Mouse (Mus musculus): Measurements from ENCODE around the gene Pusl1. TPM values are rescaled to one million over a fixed set of nuclear protein-coding genes. Genes with fewer than 3 reads are reported as not detected.

Gene Pusl1
- 12.9 TPM for polyA plus RNA-seq (2015; fragmentation: Illumina TruSeq; extraction: RNeasy Lipid Tissue Mini Kit (QIAGEN cat#74804); ENCODE audit: insufficient read depth, low replicate concordance)

DNA sequence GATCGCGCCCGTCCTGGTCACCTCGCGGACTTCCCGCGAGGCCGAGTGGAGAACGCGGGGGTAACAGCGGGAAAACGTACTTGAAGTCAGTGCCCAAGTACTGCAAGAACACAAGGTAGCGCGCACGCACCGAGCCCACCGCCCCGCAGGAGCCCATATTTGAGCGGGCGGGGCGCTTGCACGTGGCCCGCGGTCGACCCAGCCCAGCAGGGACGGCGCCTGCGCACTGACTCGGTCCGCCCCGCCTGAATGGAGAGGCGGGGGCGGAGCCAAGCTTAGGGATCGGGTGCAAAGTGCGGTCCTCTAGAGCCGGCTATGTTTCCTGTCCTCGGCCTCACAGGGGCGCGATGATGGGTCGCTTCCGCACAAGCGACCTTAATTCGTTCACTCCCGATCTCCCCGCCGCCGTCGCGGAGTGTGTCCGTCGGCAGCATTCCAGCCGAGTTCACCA lies at the start of gene Pusl1, which contains the start of gene Acap3:
TSS of gene Pusl1 (minus strand) at position 231 of the 451 bp plus-strand sequence.
TSS of gene Acap3 (plus strand) at position 272 of the 451 bp plus-strand sequence.

GRCm38 (mm10) chr4:155869317-155870033 lies 22.1 kb downstream of the Pusl1 start, which contains the start of the genes Cptp and Ints11:
Cptp (minus strand) TSS chr4:155869440.
Ints11 (plus strand) TSS chr4:155869546.

DNA sequence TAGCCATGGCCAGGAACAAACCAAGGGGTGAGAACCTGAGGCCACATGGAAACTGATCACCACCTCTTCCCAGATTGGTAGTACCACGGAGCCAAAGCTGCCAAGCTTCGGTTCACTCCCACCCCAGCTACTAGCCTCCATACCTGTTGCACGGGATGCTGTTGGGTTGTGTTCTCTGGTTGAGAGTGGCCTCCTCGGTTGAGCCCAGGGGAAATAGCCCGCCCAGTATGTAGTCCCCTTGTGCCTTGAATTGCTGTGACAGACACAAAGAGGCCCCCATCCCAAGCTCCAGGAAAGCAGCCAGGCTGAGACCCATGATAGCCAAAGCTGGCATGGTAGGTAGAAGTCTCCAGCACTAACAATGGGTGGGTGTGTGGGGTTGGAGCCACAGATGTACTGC lies 28.6 kb downstream of the Pusl1 start, which contains the start of gene Tas1r3:
TSS of gene Tas1r3 (minus strand) at position 362 of the 400 bp plus-strand sequence.

DNA sequence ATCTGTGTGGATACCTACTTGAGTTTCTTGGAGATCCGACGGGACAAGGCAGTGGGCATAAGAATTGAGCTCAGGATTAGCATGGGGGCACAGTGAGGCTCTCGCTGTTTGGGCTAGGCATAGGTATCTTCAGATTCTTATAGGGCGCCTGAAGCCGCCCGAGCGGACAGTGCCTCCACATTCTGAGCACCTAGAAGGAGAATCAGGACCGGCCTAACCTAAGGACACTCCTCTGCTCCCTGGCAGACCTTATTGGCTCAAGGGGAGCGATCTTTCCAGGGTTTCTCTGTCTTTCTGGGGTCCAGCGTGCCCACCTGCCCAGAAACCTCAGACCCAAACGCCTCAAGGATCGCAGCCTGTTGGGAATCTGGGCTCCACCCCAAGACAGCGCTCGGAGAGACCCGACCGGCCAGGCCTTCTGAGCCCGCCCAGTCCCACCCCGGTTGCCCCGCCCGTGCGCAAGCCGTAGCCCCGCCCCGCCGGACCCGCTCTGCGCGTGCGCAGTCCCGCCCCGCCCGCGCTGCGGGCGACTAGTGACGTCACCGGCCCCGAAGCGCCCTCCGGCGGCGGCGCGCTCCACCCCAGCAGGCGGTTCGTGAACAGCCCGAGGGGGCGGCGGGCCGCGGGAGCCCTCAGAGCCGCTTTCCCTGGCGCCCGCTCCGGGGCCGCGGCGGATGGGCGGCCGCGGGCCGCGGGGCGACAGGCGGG lies 44.6 kb downstream of the Pusl1 start, which contains the start of gene Dvl1:
TSS of gene Dvl1 (plus strand) at position 532 of the 708 bp plus-strand sequence.

DNA sequence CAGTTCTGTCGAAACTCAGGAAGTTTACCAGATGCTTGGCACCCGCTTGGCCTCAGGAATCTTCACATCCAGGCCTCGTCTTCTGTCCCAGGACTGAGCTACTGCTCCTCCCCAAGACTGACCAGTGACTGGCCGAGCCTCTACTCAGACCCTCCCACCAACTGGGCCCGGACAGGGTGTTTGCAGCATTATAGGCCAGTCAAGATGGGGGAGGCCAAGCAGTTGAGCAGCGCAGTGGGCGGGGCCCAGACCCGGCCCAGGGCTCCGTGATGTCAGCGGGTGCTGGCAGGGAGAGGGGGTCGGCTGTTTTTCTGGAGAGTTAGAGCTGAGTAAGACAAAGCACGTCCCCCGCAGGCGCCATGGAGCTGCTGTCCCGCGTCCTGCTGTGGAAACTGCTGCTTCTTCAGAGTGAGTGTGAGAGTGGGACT lies 52.1 kb downstream of the Pusl1 start, which contains the start of gene Mxra8:
TSS of gene Mxra8 (plus strand) at position 198 of the 428 bp plus-strand sequence.

Other genes starting within 250 kb of the Pusl1 start
- gene Gm10563, start 246.4 kb downstream of the Pusl1 start, polyA plus RNA-seq (2015; fragmentation: Illumina TruSeq; extraction: RNeasy Lipid Tissue Mini Kit (QIAGEN cat#74804); ENCODE audit: insufficient read depth, low replicate concordance) = not detected
- gene Mmp23, start 238.4 kb downstream of the Pusl1 start, polyA plus RNA-seq (2015; fragmentation: Illumina TruSeq; extraction: RNeasy Lipid Tissue Mini Kit (QIAGEN cat#74804); ENCODE audit: insufficient read depth, low replicate concordance) = 16.7 TPM
- gene Mib2, start 222.6 kb downstream of the Pusl1 start, polyA plus RNA-seq (2015; fragmentation: Illumina TruSeq; extraction: RNeasy Lipid Tissue Mini Kit (QIAGEN cat#74804); ENCODE audit: insufficient read depth, low replicate concordance) = 9.6 TPM
- gene Fndc10, start 197.4 kb downstream of the Pusl1 start, polyA plus RNA-seq (2015; fragmentation: Illumina TruSeq; extraction: RNeasy Lipid Tissue Mini Kit (QIAGEN cat#74804); ENCODE audit: insufficient read depth, low replicate concordance) = 2.5 TPM
- 94.7 TPM for gene Ssu72, start 187.0 kb downstream of the Pusl1 start, polyA plus RNA-seq (2015; fragmentation: Illumina TruSeq; extraction: RNeasy Lipid Tissue Mini Kit (QIAGEN cat#74804); ENCODE audit: insufficient read depth, low replicate concordance)
- gene Tmem240, start 157.0 kb downstream of the Pusl1 start, polyA plus RNA-seq (2015; fragmentation: Illumina TruSeq; extraction: RNeasy Lipid Tissue Mini Kit (QIAGEN cat#74804); ENCODE audit: insufficient read depth, low replicate concordance) = 0.23 TPM
- gene Atad3a, start 130.7 kb downstream of the Pusl1 start, polyA plus RNA-seq (2015; fragmentation: Illumina TruSeq; extraction: RNeasy Lipid Tissue Mini Kit (QIAGEN cat#74804); ENCODE audit: insufficient read depth, low replicate concordance) = 36.8 TPM
- gene Vwa1, start 117.1 kb downstream of the Pusl1 start, polyA plus RNA-seq (2015; fragmentation: Illumina TruSeq; extraction: RNeasy Lipid Tissue Mini Kit (QIAGEN cat#74804); ENCODE audit: insufficient read depth, low replicate concordance) = 4.0 TPM
- 0.36 TPM for gene Tmem88b, start 105.9 kb downstream of the Pusl1 start, polyA plus RNA-seq (2015; fragmentation: Illumina TruSeq; extraction: RNeasy Lipid Tissue Mini Kit (QIAGEN cat#74804); ENCODE audit: insufficient read depth, low replicate concordance)
- gene Ankrd65, start 101.3 kb downstream of the Pusl1 start, polyA plus RNA-seq (2015; fragmentation: Illumina TruSeq; extraction: RNeasy Lipid Tissue Mini Kit (QIAGEN cat#74804); ENCODE audit: insufficient read depth, low replicate concordance) = not detected
- gene Mrpl20, start 88.9 kb downstream of the Pusl1 start, polyA plus RNA-seq (2015; fragmentation: Illumina TruSeq; extraction: RNeasy Lipid Tissue Mini Kit (QIAGEN cat#74804); ENCODE audit: insufficient read depth, low replicate concordance) = 90.9 TPM
- 184 TPM for gene Ccnl2, start 79.3 kb downstream of the Pusl1 start, polyA plus RNA-seq (2015; fragmentation: Illumina TruSeq; extraction: RNeasy Lipid Tissue Mini Kit (QIAGEN cat#74804); ENCODE audit: insufficient read depth, low replicate concordance)
- 43.8 TPM for gene Aurkaip1, start 60.5 kb downstream of the Pusl1 start, polyA plus RNA-seq (2015; fragmentation: Illumina TruSeq; extraction: RNeasy Lipid Tissue Mini Kit (QIAGEN cat#74804); ENCODE audit: insufficient read depth, low replicate concordance)
- gene Mxra8, start 52.1 kb downstream of the Pusl1 start, polyA plus RNA-seq (2015; fragmentation: Illumina TruSeq; extraction: RNeasy Lipid Tissue Mini Kit (QIAGEN cat#74804); ENCODE audit: insufficient read depth, low replicate concordance) = 84.4 TPM
- gene Dvl1, start 44.4 kb downstream of the Pusl1 start, polyA plus RNA-seq (2015; fragmentation: Illumina TruSeq; extraction: RNeasy Lipid Tissue Mini Kit (QIAGEN cat#74804); ENCODE audit: insufficient read depth, low replicate concordance) = 13.7 TPM
- 0.52 TPM for gene Tas1r3, start 28.4 kb downstream of the Pusl1 start, polyA plus RNA-seq (2015; fragmentation: Illumina TruSeq; extraction: RNeasy Lipid Tissue Mini Kit (QIAGEN cat#74804); ENCODE audit: insufficient read depth, low replicate concordance)
- 5.6 TPM for gene Cptp, start 22.3 kb downstream of the Pusl1 start, polyA plus RNA-seq (2015; fragmentation: Illumina TruSeq; extraction: RNeasy Lipid Tissue Mini Kit (QIAGEN cat#74804); ENCODE audit: insufficient read depth, low replicate concordance)
- gene Ints11, start 22.2 kb downstream of the Pusl1 start, polyA plus RNA-seq (2015; fragmentation: Illumina TruSeq; extraction: RNeasy Lipid Tissue Mini Kit (QIAGEN cat#74804); ENCODE audit: insufficient read depth, low replicate concordance) = 31.0 TPM
- 11.1 TPM for gene Acap3, start within 50 bp of the Pusl1 start, polyA plus RNA-seq (2015; fragmentation: Illumina TruSeq; extraction: RNeasy Lipid Tissue Mini Kit (QIAGEN cat#74804); ENCODE audit: insufficient read depth, low replicate concordance)
- 75.5 TPM for gene Ube2j2, start 52.0 kb upstream of the Pusl1 start, polyA plus RNA-seq (2015; fragmentation: Illumina TruSeq; extraction: RNeasy Lipid Tissue Mini Kit (QIAGEN cat#74804); ENCODE audit: insufficient read depth, low replicate concordance)
- gene C1qtnf12, start 70.5 kb upstream of the Pusl1 start, polyA plus RNA-seq (2015; fragmentation: Illumina TruSeq; extraction: RNeasy Lipid Tissue Mini Kit (QIAGEN cat#74804); ENCODE audit: insufficient read depth, low replicate concordance) = 14.8 TPM
- gene B3galt6, start 100.9 kb upstream of the Pusl1 start, polyA plus RNA-seq (2015; fragmentation: Illumina TruSeq; extraction: RNeasy Lipid Tissue Mini Kit (QIAGEN cat#74804); ENCODE audit: insufficient read depth, low replicate concordance) = 4.0 TPM
- gene Sdf4, start 101.1 kb upstream of the Pusl1 start, polyA plus RNA-seq (2015; fragmentation: Illumina TruSeq; extraction: RNeasy Lipid Tissue Mini Kit (QIAGEN cat#74804); ENCODE audit: insufficient read depth, low replicate concordance) = 176 TPM
- 11.0 TPM for gene Tnfrsf4, start 122.1 kb upstream of the Pusl1 start, polyA plus RNA-seq (2015; fragmentation: Illumina TruSeq; extraction: RNeasy Lipid Tissue Mini Kit (QIAGEN cat#74804); ENCODE audit: insufficient read depth, low replicate concordance)
- 10.7 TPM for gene Tnfrsf18, start 134.4 kb upstream of the Pusl1 start, polyA plus RNA-seq (2015; fragmentation: Illumina TruSeq; extraction: RNeasy Lipid Tissue Mini Kit (QIAGEN cat#74804); ENCODE audit: insufficient read depth, low replicate concordance)
- gene Ttll10, start 167.6 kb upstream of the Pusl1 start, polyA plus RNA-seq (2015; fragmentation: Illumina TruSeq; extraction: RNeasy Lipid Tissue Mini Kit (QIAGEN cat#74804); ENCODE audit: insufficient read depth, low replicate concordance) = not detected
- 42.0 TPM for gene 9430015G10Rik, start 218.2 kb upstream of the Pusl1 start, polyA plus RNA-seq (2015; fragmentation: Illumina TruSeq; extraction: RNeasy Lipid Tissue Mini Kit (QIAGEN cat#74804); ENCODE audit: insufficient read depth, low replicate concordance)
- 0.10 TPM for gene Rnf223, start 238.7 kb upstream of the Pusl1 start, polyA plus RNA-seq (2015; fragmentation: Illumina TruSeq; extraction: RNeasy Lipid Tissue Mini Kit (QIAGEN cat#74804); ENCODE audit: insufficient read depth, low replicate concordance)

Data from spleen, adult 10 weeks (tissue).